Mouse (Mus musculus) ES-Bruce4 (cell line): ENCODE results near the gene Slc27a3.

Experiments used
- CTCF ChIP-seq: IDR thresholded peaks from one replicate; pipeline ENCODE4 v1.8.1; 2011; ENCODE audit warnings: low read depth, low read length
- EP300 ChIP-seq: IDR thresholded peaks from 2 replicates; pipeline ENCODE4 v1.6.1; 2011; ENCODE audit warnings: low read depth, low read length; ENCODE audit not compliant: insufficient read depth
- POLR2A ChIP-seq: IDR thresholded peaks from one replicate; pipeline ENCODE4 v1.8.1; 2011; ENCODE audit warnings: low read length; ENCODE audit not compliant: insufficient read depth

DNA sequence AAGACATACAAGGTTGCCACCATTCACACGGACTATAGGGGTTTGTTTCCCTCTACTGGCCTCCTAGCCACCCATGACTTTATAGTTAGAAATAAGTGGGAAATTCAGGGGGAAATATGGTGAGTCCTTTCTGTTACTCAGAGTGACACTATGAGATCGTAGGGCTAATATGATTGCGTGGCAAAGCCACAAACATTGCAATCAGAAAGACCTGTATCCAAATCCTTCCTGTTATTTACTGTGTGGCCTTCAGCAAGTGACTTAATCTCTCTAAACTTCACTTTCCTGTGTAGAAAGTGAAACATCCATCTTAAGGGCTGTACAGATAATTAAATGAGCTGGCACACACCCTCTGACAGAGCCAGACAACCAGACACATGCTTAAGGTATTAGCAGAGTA lies 19.0 kb upstream of the Slc27a3 start:
- TF ChIP-seq CTCF (no peak), EP300 (no peak), POLR2A (no peak)
